Mouse (Mus musculus) G1E-ER4 (cell line): ENCODE results near the gene Drd3. TPM values are rescaled to one million over a fixed set of nuclear protein-coding genes. Genes with fewer than 3 reads are reported as not detected.

Source experiments
- GATA1 ChIP-seq: IDR thresholded peaks from one replicate; pipeline ENCODE4 v1.8.0; 2012; ENCODE audit warnings: low read length, inconsistent platforms
- polyA plus RNA-seq: library from polyadenylated mRNA; stranded (reverse); fragments of >175 nt; gene quantifications from 2 replicates; pipeline ENCODE4 v1.2.3, GENCODE M21; 2012

Drd3 gene
- polyA plus RNA-seq, 1 experiment, result not detected

DNA sequence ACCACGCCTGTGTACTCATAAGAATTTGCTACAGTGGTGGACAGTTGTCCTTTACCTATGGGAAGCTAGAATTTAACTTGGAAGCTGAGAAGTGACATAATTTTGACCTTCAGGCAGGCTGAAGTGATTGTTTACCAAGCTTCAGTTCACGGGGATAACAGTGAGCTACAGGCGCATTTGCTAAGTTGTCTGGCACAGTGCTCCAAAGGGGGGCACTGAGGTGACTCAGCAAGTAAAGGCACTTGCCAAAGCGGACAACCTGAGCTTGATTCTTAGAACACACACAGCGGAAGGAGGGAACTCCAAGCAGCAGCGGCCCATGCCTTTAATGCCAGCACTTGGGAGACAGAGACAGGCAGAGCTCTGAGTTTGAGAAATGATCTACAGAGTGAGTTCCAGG lies 106.8 kb downstream of the Drd3 start:
- no peak for TF ChIP-seq GATA1

DNA sequence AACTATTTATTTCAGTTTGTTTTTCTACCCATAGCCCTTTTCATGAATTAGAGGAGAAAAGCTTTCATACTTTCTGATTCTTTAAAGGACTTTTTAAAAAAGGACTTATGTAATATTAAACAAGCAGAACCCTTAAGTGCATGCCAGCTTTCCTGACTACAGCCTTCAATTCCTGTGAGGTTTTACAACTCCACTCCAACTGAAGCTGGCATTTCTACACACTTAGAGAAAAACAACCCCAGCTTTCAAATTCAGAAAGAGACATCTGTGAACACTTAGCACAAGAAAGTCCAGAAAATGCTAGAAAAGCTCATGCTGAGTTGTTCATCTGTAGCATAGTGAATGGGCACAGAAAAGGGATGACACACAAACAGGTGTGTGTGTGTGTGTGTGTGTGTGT lies 116.0 kb downstream of the Drd3 start:
- no peak for TF ChIP-seq GATA1

DNA sequence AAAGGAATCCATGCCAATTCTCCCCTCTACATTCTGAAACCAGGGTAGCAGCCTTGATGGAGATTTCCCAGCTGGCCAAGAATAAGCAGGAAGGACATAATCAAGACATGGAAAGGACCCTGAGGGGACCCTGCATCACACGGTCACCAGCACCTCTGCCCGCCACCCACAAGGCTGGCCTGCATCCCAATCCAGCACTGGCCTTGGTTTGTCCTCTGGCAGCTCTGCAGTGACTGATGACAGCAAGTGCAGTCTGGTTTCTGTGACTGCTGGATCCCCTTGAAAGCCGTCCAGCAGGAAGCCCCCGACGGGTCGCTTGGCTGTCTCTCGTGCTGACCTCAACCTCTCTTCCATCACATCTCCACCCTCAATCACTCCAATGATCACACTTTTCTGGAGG lies 117.6 kb downstream of the Drd3 start:
- TF ChIP-seq GATA1, result no peak

Other genes starting within 250 kb of the Drd3 start
- not detected in 2 replicates for gene Tigit, start 89.9 kb upstream of the Drd3 start, polyA plus RNA-seq
- 2.0 and 2.3 TPM in 2 replicates for gene Ccdc191, start 135.8 kb downstream of the Drd3 start, polyA plus RNA-seq
- gene Qtrt2, start 172.8 kb downstream of the Drd3 start, polyA plus RNA-seq, result 1.2 and 7.4 TPM in 2 replicates
- not detected in 2 replicates for gene Zdhhc23, start 225.8 kb downstream of the Drd3 start, polyA plus RNA-seq